Mouse (Mus musculus) T-cell, adult 2 months (primary cell): ENCODE results near the gene Zfp57.
"Not testable (repeated sequence)": the region's sequence is repeated elsewhere in the genome, so short reads cannot be mapped to it uniquely, and the experiment has no call there.

Experiments
- DNase-seq: peaks from one replicate; pipeline ENCODE4 v3.0.0; 2022; ENCODE audit warnings: low spot score

Zfp57 gene

GRCm38 (mm10) chr17:36995448-36995847 lies 5.5 kb upstream of the Zfp57 start:
- DNase-seq, result no peak

GRCm38 (mm10) chr17:36997033-36997735 lies 3.8 kb upstream of the Zfp57 start:
- DNase-seq, result peak; percentile 49

- DNase-seq, result no peak
Observed at GRCm38 (mm10) chr17:36998477-36998876, 2.5 kb upstream of the Zfp57 start.

GRCm38 (mm10) chr17:37002364-37003330 lies 1.7 kb downstream of the Zfp57 start:
- no peak for DNase-seq

GRCm38 (mm10) chr17:37003366-37003765 lies 2.4 kb downstream of the Zfp57 start:
- no peak for DNase-seq

GRCm38 (mm10) chr17:37008161-37008560 lies 7.2 kb downstream of the Zfp57 start:
- DNase-seq, result no peak

GRCm38 (mm10) chr17:37009460-37010042 lies 8.6 kb downstream of the Zfp57 start:
- DNase-seq, result peak; percentile 48

- no peak for DNase-seq
Observed at GRCm38 (mm10) chr17:37011719-37012118, 10.8 kb downstream of the Zfp57 start.

GRCm38 (mm10) chr17:37012141-37012540 lies 11.2 kb downstream of the Zfp57 start:
- no peak for DNase-seq

GRCm38 (mm10) chr17:37016333-37016732 lies 15.4 kb downstream of the Zfp57 start:
- DNase-seq, result no peak

- DNase-seq, result no peak
Observed at GRCm38 (mm10) chr17:37018328-37018727, 17.4 kb downstream of the Zfp57 start.

GRCm38 (mm10) chr17:37019242-37019641 lies 18.3 kb downstream of the Zfp57 start:
- DNase-seq, result not testable (repeated sequence)

- no peak for DNase-seq
Observed at GRCm38 (mm10) chr17:37022628-37023576, 21.9 kb downstream of the Zfp57 start, which contains the start of gene Mog. Gene Mog (minus strand): TSS chr17:37023398.

GRCm38 (mm10) chr17:37026425-37026824 lies 25.5 kb downstream of the Zfp57 start:
- DNase-seq, result no peak

- DNase-seq, result no peak
Observed at GRCm38 (mm10) chr17:37027486-37027885, 26.5 kb downstream of the Zfp57 start.

- DNase-seq, result no peak
Observed at GRCm38 (mm10) chr17:37028212-37028611, 27.2 kb downstream of the Zfp57 start.

GRCm38 (mm10) chr17:37028683-37029120 lies 27.7 kb downstream of the Zfp57 start:
- DNase-seq, result peak; percentile 70

GRCm38 (mm10) chr17:37029162-37029561 lies 28.2 kb downstream of the Zfp57 start:
- no peak for DNase-seq

- no peak for DNase-seq
Observed at GRCm38 (mm10) chr17:37039127-37039894, 38.3 kb downstream of the Zfp57 start.

- DNase-seq, result no peak
Observed at GRCm38 (mm10) chr17:37044651-37045244, 43.8 kb downstream of the Zfp57 start.
